Mouse (Mus musculus): Measurements from ENCODE around the gene Meaf6. TPM values are rescaled to one million over a fixed set of nuclear protein-coding genes. Genes with fewer than 3 reads are reported as not detected.

Gene Meaf6
- polyA plus RNA-seq, 1 experiment from 2014 or later = 29.7 TPM

DNA sequence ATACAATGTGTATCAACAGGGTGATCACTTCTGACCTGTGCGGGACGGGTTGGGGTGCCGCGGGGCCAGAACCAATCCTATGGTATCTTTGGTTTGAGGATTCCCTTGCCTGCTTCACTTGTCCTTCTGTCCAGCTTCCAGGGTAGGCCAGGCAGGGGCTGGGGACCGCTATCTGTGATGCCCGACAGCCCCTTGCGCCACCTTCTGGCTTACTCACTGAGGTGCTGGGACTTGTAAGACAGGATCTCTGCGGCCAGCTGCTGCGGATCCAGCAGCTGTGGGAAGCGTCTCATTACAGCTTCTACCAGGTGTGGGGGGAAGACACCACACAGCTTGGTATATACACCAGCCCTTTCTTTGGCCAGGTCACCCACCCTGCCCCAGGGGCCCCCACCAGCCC, 34.1 kb downstream of the Meaf6 start:
- no peak for DNase-seq (ENCODE audit: low spot score)
- Histone ChIP-seq H3K27ac (ENCODE audit: low read length) (no peak overlapping the region), H3K9me3 (ENCODE audit: low read length) (no peaks in the 10 kb centered on the region), H3K9ac (replicated peaks; ENCODE audit: low read depth) (no peak overlapping the region), H3K4me3 (ENCODE audit: low read depth, low read length) (no peak overlapping the region), H3K36me3 (ENCODE audit: insufficient read depth, low read length) (0 out of 2 replicates have a peak, but pooled peaks cover 8% of the 10 kb centered on the region), H3K4me2 (replicated peaks; ENCODE audit: low read depth, low read length) (no peak overlapping the region), H3K4me1 (ENCODE audit: insufficient read depth, low read depth, low read length) (peaks cover 26% of the 10 kb centered on the region), H3K27me3 (replicated peaks; ENCODE audit: insufficient read depth, low read length) (no peaks in the 10 kb centered on the region)
- 43% methylated on average over 10 of the region's 10 CpGs for WGBS
- TF ChIP-seq CTCF (IDR thresholded peaks at IDR 0.05) (peak; percentile 44), EP300 (IDR thresholded peaks at IDR 0.05) (no peak)
- no peak for ATAC-seq

DNA sequence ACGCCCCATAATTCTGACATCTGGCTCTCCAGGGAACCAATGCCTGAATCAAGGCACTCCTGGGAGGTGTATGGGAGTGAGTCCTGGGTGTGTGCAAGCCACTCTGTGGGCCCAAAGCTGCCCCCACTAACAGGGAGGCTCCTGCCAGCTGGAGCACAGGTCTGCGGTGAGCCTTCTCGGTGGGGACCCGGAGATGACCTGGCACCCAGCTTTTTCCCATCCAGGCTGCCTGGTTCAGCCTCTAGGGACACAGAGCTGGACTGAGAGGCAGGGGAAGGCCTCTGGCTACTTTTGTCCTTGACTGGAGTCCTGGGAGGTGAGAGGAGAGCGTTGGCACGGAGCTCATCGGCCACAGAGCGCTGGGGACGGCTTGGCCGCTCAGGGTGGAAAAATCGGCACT, 34.8 kb downstream of the Meaf6 start:
- H3K4me2 ChIP-seq (replicated peaks; ENCODE audit: low read depth, low read length) = no peak overlapping the region
- H3K27me3 ChIP-seq (replicated peaks; ENCODE audit: insufficient read depth, low read length) = no peaks in the 10 kb centered on the region
- no peak overlapping the region for H3K9ac ChIP-seq (replicated peaks; ENCODE audit: low read depth)
- H3K36me3 ChIP-seq (ENCODE audit: insufficient read depth, low read length) = 0 out of 2 replicates have a peak, but pooled peaks cover 8% of the 10 kb centered on the region
- ATAC-seq (no peak), DNase-seq (ENCODE audit: low spot score) (no peak)
- H3K27ac ChIP-seq (ENCODE audit: low read length) = no peak overlapping the region
- peaks cover 33% of the 10 kb centered on the region for H3K4me1 ChIP-seq (ENCODE audit: insufficient read depth, low read depth, low read length)
- TF ChIP-seq EP300 (IDR thresholded peaks at IDR 0.05) (no peak), CTCF (IDR thresholded peaks at IDR 0.05) (no peak)
- H3K9me3 ChIP-seq (ENCODE audit: low read length) = no peaks in the 10 kb centered on the region
- no peak overlapping the region for H3K4me3 ChIP-seq (ENCODE audit: low read depth, low read length)
- 93% methylated on average over 11 of the region's 11 CpGs for WGBS

GRCm38 (mm10) chr4:125122431-125123278, 37.7 kb downstream of the Meaf6 start:
- TF ChIP-seq EP300 (IDR thresholded peaks at IDR 0.05) (no peak), CTCF (IDR thresholded peaks at IDR 0.05) (peak; percentile 27; the same call in 1 of the 2 replicates)

DNA sequence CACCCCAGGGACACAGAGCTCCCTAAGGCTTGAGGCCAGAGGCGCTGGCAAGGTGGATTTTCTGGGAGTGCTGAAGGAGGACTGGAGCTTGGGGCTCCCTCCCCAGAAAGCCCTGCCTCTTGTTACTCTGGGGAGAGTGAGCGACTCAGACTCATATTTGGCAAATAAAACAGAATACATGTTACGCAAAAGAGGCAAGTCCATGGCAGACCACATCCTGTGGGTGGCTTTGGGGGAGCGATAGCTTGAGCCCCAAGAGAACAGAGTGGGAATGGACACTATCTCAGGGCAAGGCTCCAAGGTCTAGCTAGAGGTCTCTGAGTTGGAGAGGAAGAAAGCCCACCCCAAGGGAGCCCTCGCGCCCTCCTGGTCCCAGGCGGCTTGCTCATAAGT, 38.3 kb downstream of the Meaf6 start:
- DNase-seq (ENCODE audit: low spot score) (no peak), ATAC-seq (no peak)
- TF ChIP-seq EP300 (IDR thresholded peaks at IDR 0.05) (no peak), CTCF (IDR thresholded peaks at IDR 0.05) (no peak)
- H3K27ac ChIP-seq (ENCODE audit: low read length) = peak overlapping the region; percentile 71
- H3K4me1 ChIP-seq (ENCODE audit: insufficient read depth, low read depth, low read length) = peaks cover 40% of the 10 kb centered on the region
- no peaks in the 10 kb centered on the region for H3K9me3 ChIP-seq (ENCODE audit: low read length)
- WGBS = 65% methylated on average over 7 of the region's 7 CpGs
- H3K4me3 ChIP-seq (ENCODE audit: low read depth, low read length) = no peak overlapping the region
- 0 out of 2 replicates have a peak, but pooled peaks cover 8% of the 10 kb centered on the region for H3K36me3 ChIP-seq (ENCODE audit: insufficient read depth, low read length)
- 0 out of 2 replicates have a peak overlapping the region, but pooled peaks have one; percentile 12 for H3K9ac ChIP-seq (replicated peaks; ENCODE audit: low read depth)
- no peaks in the 10 kb centered on the region for H3K27me3 ChIP-seq (replicated peaks; ENCODE audit: insufficient read depth, low read length)
- H3K4me2 ChIP-seq (replicated peaks; ENCODE audit: low read depth, low read length) = 0 out of 2 replicates have a peak overlapping the region, but pooled peaks have one; percentile 14

More at GRCm38 (mm10) chr4:125122431-125123278, 37.7 kb downstream of the Meaf6 start:
- ATAC-seq = peak; percentile 40; the same call in 1 of the 2 replicates
- Histone ChIP-seq H3K4me1 (ENCODE audit: insufficient read depth, low read depth, low read length) (peaks cover 40% of the 10 kb centered on the region), H3K9me3 (ENCODE audit: low read length) (no peaks in the 10 kb centered on the region), H3K9ac (replicated peaks; ENCODE audit: low read depth) (0 out of 2 replicates have a peak overlapping the region, but pooled peaks have one; percentile 12), H3K36me3 (ENCODE audit: insufficient read depth, low read length) (0 out of 2 replicates have a peak, but pooled peaks cover 8% of the 10 kb centered on the region), H3K27ac (ENCODE audit: low read length) (peak overlapping the region; percentile 71), H3K27me3 (replicated peaks; ENCODE audit: insufficient read depth, low read length) (no peaks in the 10 kb centered on the region), H3K4me3 (ENCODE audit: low read depth, low read length) (no peak overlapping the region), H3K4me2 (replicated peaks; ENCODE audit: low read depth, low read length) (0 out of 2 replicates have a peak overlapping the region, but pooled peaks have one; percentile 14)
- peak; percentile 65 for DNase-seq (ENCODE audit: low spot score)
- 20% methylated on average over 16 of the region's 16 CpGs for WGBS

DNA sequence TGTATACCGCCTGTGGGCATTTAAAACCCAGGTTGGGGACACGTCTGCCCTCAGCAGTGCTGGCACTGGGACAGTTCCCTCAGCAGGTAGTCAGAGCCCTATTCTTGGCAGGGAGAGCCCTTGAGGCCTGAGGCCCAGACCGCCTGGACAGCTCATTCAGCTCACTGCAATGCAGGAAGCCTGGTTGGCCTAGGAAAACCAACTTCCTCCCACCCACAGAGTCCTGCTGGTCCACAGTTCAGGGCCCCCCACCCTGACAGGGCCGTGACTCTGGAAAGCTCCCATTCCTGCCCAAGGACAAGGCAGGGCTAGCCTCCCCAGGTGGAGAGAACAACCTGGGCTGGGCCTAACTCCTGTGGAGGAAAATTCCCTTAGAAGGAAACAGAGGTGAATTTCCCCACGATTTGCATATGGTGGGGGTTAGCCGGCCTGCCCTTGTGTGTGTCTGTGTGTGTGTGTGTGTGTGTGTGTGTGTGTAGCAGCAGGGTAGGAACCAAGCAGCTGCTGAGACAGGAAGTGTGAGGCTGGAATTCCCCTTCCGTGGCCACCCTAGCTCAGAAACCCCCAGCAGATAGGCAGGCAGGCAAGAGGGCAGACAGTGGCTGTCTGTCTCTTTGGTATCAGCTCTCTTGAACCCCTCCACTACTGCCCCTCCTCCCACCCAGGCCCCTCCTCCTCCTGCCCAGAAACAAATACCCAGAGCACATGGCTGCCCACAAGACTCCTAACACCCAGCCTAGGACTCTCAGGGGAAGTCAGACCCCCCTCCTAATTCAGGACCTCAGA, 39.7 kb downstream of the Meaf6 start:
- Histone ChIP-seq H3K27me3 (replicated peaks; ENCODE audit: insufficient read depth, low read length) (no peaks in the 10 kb centered on the region), H3K36me3 (ENCODE audit: insufficient read depth, low read length) (0 out of 2 replicates have a peak, but pooled peaks cover 8% of the 10 kb centered on the region), H3K4me3 (ENCODE audit: low read depth, low read length) (no peak overlapping the region), H3K9ac (replicated peaks; ENCODE audit: low read depth) (no peak overlapping the region), H3K4me2 (replicated peaks; ENCODE audit: low read depth, low read length) (0 out of 2 replicates have a peak overlapping the region, but pooled peaks have one; percentile 14), H3K9me3 (ENCODE audit: low read length) (no peaks in the 10 kb centered on the region), H3K27ac (ENCODE audit: low read length) (peak overlapping the region; percentile 54; the same call in 1 of the 2 replicates), H3K4me1 (ENCODE audit: insufficient read depth, low read depth, low read length) (peaks cover 40% of the 10 kb centered on the region)
- WGBS = 43% methylated on average over 6 of the region's 7 CpGs
- no peak for TF ChIP-seq CTCF (IDR thresholded peaks at IDR 0.05)
- TF ChIP-seq EP300 (IDR thresholded peaks at IDR 0.05) = no peak
- no peak for ATAC-seq
- DNase-seq (ENCODE audit: low spot score) = peak; percentile 15
